Mouse (Mus musculus) bone marrow macrophage, adult 2 months (primary cell): Measurements from ENCODE around the gene Arid1a.

ENCODE experiments used
- CTCF ChIP-seq: IDR thresholded peaks from 2 replicates; pipeline ENCODE4 v1.5.1; 2012; ENCODE audit warnings: low read depth, mild to moderate bottlenecking, low read length, moderate library complexity
- POLR2A ChIP-seq: IDR thresholded peaks from 2 replicates; pipeline ENCODE4 v1.6.1; 2012; ENCODE audit warnings: mild to moderate bottlenecking, low read depth, low read length, borderline replicate concordance

- TF ChIP-seq POLR2A (no peak), CTCF (no peak)
These were observed 124.7 kb downstream of the Arid1a start for GRCm38 (mm10) chr4:133631769-133632411.
